Mouse (Mus musculus): Measurements from ENCODE around the gene 4930563M21Rik. TPM values are rescaled to one million over a fixed set of nuclear protein-coding genes. Genes with fewer than 3 reads are reported as not detected.

The 4930563M21Rik gene
- polyA plus RNA-seq, 1 experiment from 2014 or later, result not detected

DNA sequence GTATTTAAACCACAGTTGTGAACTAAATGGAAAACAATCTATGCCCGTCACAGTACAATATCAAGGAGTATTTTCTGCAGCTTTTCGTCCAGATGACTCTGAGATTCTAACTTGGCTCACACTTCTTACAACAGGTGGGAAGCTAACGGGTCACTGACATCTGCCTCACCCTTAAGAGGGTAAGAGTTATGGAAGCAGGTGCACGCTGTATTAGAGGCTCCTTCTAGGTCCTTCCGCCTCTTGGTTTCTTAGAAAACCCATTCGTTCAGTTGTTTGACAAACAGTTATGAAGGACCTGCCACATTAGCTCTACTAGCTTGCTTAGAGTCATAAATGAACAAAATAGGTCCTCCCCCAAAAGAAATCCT is 71.7 kb downstream of the 4930563M21Rik start:
- ATAC-seq (ENCODE audit: insufficient number of reproducible peaks, insufficient read depth, low FRiP score, low TSS enrichment, low read depth), result no peak
- Histone ChIP-seq H3K27me3 (no peaks in the 10 kb centered on the region), H3K4me2 (peak overlapping the region; percentile 61), H3K4me1 (replicated peaks) (peaks cover 21% of the 10 kb centered on the region), H3K36me3 (0 out of 2 replicates have a peak, but pooled peaks cover 3% of the 10 kb centered on the region), H3K4me3 (replicated peaks) (peak overlapping the region; percentile 71), H3K9me3 (no peaks in the 10 kb centered on the region), H3K27ac (no peak overlapping the region), H3K9ac (replicated peaks) (peak overlapping the region; percentile 82)
- 53% methylated on average over 6 of the region's 6 CpGs for WGBS

DNA sequence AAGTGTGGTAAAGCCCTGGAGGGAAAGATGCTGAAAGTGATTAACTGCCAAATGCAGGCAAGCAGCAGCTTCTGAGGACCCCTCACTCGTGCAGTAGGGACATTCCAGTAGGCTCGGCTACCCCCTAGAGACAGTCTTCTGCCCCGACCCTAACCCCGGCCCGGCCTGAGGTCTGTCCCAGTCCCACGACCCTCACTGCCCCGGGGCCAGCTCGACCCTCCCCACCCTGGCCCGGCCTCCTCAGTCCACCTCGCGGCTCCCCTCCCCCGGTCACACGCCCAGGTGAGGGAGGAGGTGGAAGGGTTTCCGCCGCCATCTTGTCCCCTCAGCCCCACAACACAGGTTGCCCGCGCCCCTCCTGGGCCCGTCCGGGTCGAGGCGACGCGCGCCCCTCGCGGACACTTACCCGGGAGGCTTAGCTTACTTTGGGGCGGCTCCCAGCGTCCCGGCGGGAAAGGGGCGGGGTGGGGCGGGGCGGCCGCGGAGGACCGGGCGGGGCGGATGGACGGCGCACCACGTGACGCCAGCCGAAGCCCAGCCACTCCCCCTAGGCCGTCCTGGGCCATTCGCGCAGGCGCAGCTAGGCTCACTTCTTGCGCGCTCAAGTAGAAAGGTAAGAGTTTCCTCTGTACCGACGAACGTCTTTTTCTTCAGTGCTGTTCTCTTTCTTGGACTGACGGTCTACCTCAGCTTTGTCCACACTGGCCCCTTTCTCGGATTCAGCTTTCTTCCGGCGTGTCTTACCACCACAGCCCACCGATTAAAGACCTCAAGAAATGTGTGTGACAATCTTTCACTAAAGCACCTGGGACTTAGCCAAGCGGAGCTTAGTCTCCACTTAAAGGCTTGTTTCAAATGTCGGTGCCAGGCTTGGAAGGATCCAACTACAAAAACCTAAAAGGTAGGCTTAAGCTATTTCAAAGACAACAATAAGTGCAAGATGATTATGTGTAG is 72.4 kb downstream of the 4930563M21Rik start, which contains the start of gene Scaper:
Gene Scaper, minus strand, starts transcription at position 456 of the 954 bp plus-strand sequence.
- Histone ChIP-seq H3K36me3 (0 out of 2 replicates have a peak, but pooled peaks cover 3% of the 10 kb centered on the region), H3K27ac (peak within 1 kb of the TSS; percentile 90), H3K4me2 (peak within 1 kb of the TSS; percentile 61), H3K9me3 (no peaks in the 10 kb centered on the region), H3K9ac (replicated peaks) (peak within 1 kb of the TSS; percentile 82), H3K4me3 (replicated peaks) (peak within 1 kb of the TSS; percentile 71), H3K4me1 (replicated peaks) (peaks cover 21% of the 10 kb centered on the region), H3K27me3 (no peaks in the 10 kb centered on the region)
- WGBS, result under 1% methylated on average over 46 of the region's 60 CpGs
- ATAC-seq (ENCODE audit: insufficient number of reproducible peaks, insufficient read depth, low FRiP score, low TSS enrichment, low read depth), result peak; percentile 98

- Histone ChIP-seq H3K4me2 (peak overlapping the region; percentile 61), H3K9me3 (no peaks in the 10 kb centered on the region), H3K4me1 (replicated peaks) (peaks cover 21% of the 10 kb centered on the region), H3K27me3 (no peaks in the 10 kb centered on the region), H3K4me3 (replicated peaks) (peak overlapping the region; percentile 71), H3K27ac (peak overlapping the region; percentile 59; the same call in 1 of the 2 replicates), H3K36me3 (0 out of 2 replicates have a peak, but pooled peaks cover 3% of the 10 kb centered on the region), H3K9ac (replicated peaks) (peak overlapping the region; percentile 82)
- no peak for ATAC-seq (ENCODE audit: insufficient number of reproducible peaks, insufficient read depth, low FRiP score, low TSS enrichment, low read depth)
- 42% methylated on average over 5 of the region's 5 CpGs for WGBS
Observed at GRCm38 (mm10) chr9:55937224-55937663, 73.1 kb downstream of the 4930563M21Rik start.

- Histone ChIP-seq H3K4me3 (replicated peaks) (no peak overlapping the region), H3K36me3 (no peaks in the 10 kb centered on the region), H3K9me3 (no peaks in the 10 kb centered on the region), H3K4me1 (replicated peaks) (peaks cover 4% of the 10 kb centered on the region), H3K27me3 (no peaks in the 10 kb centered on the region), H3K9ac (replicated peaks) (no peak overlapping the region), H3K27ac (no peak overlapping the region), H3K4me2 (no peak overlapping the region)
- ATAC-seq (ENCODE audit: insufficient number of reproducible peaks, insufficient read depth, low FRiP score, low TSS enrichment, low read depth), result no peak
- 83% methylated on average over 1 of the region's 1 CpGs for WGBS
Observed at GRCm38 (mm10) chr9:55932482-55932881, 77.9 kb downstream of the 4930563M21Rik start.

DNA sequence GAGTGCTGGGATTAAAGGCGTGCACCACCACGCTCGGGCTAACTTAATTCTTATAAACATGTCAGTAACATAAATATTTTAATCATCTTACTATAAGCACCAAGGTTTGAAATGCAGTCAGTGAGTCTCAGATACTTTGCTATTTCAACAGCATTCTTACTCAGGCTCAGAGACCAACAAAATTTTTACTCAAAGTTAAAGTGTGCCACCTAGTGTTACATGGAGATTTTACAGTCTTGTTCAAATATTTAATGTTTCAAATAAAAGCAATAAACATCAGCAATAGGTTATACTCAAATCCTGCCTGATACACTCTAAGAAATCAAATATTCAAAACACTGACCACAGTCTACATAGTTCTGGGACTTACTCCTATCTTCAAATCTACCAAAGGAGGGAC is 91.8 kb downstream of the 4930563M21Rik start:
- Histone ChIP-seq H3K9ac (replicated peaks) (no peak overlapping the region), H3K4me2 (no peak overlapping the region), H3K4me1 (replicated peaks) (no peaks in the 10 kb centered on the region), H3K4me3 (replicated peaks) (no peak overlapping the region), H3K36me3 (no peaks in the 10 kb centered on the region), H3K27ac (no peak overlapping the region), H3K9me3 (no peaks in the 10 kb centered on the region), H3K27me3 (no peaks in the 10 kb centered on the region)
- 69% methylated on average over 3 of the region's 3 CpGs for WGBS
- ATAC-seq (ENCODE audit: insufficient number of reproducible peaks, insufficient read depth, low FRiP score, low TSS enrichment, low read depth), result no peak

GRCm38 (mm10) chr9:55916751-55917150 is 93.6 kb downstream of the 4930563M21Rik start:
- no peak overlapping the region for H3K27ac ChIP-seq
- no peaks in the 10 kb centered on the region for H3K4me1 ChIP-seq (replicated peaks)
- no peaks in the 10 kb centered on the region for H3K36me3 ChIP-seq
- no peak overlapping the region for H3K4me3 ChIP-seq (replicated peaks)
- H3K9ac ChIP-seq (replicated peaks), result no peak overlapping the region
- no peaks in the 10 kb centered on the region for H3K27me3 ChIP-seq
- no peak overlapping the region for H3K4me2 ChIP-seq
- no peak for ATAC-seq (ENCODE audit: insufficient number of reproducible peaks, insufficient read depth, low FRiP score, low TSS enrichment, low read depth)
- no peaks in the 10 kb centered on the region for H3K9me3 ChIP-seq

Other genes starting within 250 kb of the 4930563M21Rik start
- gene Scaper, start 72.4 kb downstream of the 4930563M21Rik start, polyA plus RNA-seq (2016; fragmentation: Nextera tagmentation; extraction: Ambion mirVana), result 11.8 and 12.2 TPM in 2 replicates
- gene Rcn2, start 31.3 kb upstream of the 4930563M21Rik start, polyA plus RNA-seq (2016; fragmentation: Nextera tagmentation; extraction: Ambion mirVana), result 313 and 324 TPM in 2 replicates
- 1.0 and 1.5 TPM in 2 replicates for gene Pstpip1, start 79.4 kb upstream of the 4930563M21Rik start, polyA plus RNA-seq (2016; fragmentation: Nextera tagmentation; extraction: Ambion mirVana)
- 424 and 455 TPM in 2 replicates for gene Tspan3, start 154.9 kb upstream of the 4930563M21Rik start, polyA plus RNA-seq (2016; fragmentation: Nextera tagmentation; extraction: Ambion mirVana)

Data from limb, embryonic 12.5 days (tissue).